Mouse (Mus musculus) E14TG2a.4 (cell line): ENCODE measurements around the gene Polr3c.
"Not testable (repeated sequence)": the region's sequence is repeated elsewhere in the genome, so short reads cannot be mapped to it uniquely, and the experiment has no call there.

Source experiments
- CTCF ChIP-seq: conservative IDR thresholded peaks from 2 replicates; pipeline ENCODE4 v1.5.1; 2014; ENCODE audit warnings: low read length
- NANOG ChIP-seq: IDR thresholded peaks from 2 replicates; pipeline ENCODE4 v1.6.1; 2014; ENCODE audit warnings: borderline replicate concordance, low read length, mixed read lengths

GRCm38 (mm10) chr3:96686057-96686456 is 41.4 kb downstream of the Polr3c start:
- not testable (repeated sequence) for TF ChIP-seq CTCF, NANOG
